Mouse (Mus musculus): ENCODE data around the gene Fam171b.

DNA sequence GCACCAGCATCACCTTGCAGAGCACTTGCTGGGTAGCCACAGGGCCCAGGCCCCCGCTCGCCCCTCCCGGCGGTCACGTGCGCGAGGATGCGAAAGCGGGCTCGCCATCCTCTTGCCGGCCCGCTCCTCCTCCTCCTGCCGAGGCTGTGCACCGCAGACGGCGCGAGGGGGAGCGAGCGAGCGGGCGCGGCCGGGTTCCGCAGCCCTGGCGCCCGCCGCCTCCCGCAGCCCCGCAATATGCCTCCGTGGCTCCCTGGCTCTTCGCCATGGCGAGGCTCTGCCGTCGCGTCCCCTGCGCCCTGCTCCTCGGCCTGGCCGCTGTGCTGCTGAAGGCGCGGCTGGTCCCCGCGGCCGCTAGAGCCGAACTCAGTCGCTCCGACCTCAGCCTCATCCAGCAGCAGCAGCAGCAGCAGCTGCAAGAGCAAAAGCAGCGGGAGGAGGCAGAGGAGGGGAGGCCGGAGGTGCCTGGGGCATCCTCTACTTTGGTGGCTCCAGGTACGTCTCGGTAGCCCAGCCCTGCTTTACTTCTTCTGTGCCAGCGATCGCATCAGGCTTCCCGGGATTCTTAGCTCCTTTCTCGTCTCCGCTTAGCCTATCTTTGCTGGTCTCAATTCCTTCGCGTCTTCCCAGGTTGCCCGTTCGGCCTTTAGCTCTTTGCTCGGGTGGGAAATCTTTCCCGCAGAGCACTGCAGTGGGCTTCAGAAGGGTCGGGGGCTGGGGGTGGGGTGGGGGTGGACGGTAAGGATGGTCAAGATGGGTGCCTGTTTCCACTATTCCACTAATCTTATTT lies at the start of gene Fam171b:
- TF ChIP-seq CTCF (IDR thresholded peaks at IDR 0.05; ENCODE audit: borderline replicate concordance, insufficient read depth, low read depth, low read length) (no peak), POLR2A (IDR thresholded peaks at IDR 0.05; ENCODE audit: borderline replicate concordance, insufficient read depth, low read length) (peak; percentile 47; the same call in 1 of the 2 replicates)
